Mouse (Mus musculus) spleen, postnatal 4 days (tissue): ENCODE measurements around the gene Nppc.

Experiments
- DNase-seq, 2 experiments: peaks; one replicate each; pipeline ENCODE4 v3.0.0; 2022; ENCODE audit warnings: low spot score in 2 of 2

Nppc gene

GRCm38 (mm10) chr1:86652675-86653074 is 17.7 kb downstream of the Nppc start:
- DNase-seq: no peak

GRCm38 (mm10) chr1:86650272-86650671 is 20.1 kb downstream of the Nppc start:
- DNase-seq: peak; percentile 61 to 88

DNA sequence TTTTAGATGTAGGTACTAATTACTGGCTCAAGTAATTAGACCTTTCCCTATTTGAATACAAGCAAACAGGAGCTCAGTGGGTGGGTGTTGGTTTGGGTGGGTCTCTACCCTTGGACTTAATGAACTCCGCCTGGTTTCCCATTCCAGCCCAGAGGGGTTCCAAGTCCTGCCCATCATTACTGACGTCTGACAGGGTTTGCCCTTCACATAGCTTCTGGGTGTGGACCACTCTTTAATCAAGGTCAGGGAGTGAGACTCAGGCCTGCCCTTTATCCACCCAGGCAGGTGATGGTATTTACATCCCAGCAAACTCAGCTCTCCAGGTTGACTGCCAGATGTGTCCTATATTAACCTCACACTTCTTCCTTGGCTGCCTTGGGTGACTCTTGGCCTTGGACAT is 22.9 kb downstream of the Nppc start:
- DNase-seq: no peak

DNA sequence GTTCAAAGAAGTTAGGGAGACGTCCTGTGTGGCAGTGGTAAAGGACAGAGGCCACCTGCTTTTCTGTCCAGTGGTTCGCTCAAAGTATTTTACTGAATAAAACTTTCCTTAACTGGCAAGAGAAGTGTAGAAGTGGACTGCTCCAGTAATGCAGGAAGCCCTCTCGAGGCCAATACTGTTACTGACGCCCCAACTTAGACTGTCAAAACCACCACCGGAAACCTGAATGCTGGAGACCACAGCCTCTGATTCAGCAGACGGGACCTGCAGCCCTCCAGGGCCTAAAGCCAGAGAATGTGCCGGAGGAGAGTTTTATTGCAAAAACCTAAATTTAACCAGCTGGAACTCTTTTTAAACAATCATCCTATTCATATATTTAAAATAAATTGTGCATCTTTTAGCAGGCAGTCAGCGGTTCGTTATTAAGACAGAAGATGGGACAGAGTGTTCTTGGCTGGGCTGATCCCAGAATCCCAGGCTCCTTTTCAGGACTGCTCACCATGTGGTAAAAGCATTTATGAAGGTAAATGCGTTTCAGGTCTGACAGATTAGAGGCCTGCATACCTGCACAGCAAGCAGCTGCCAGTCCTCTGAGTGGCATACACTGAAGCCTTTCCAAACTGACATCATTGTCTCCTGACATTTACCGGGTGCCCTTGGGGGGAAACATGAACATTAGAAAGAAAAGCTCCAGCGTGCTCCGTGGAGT is 27.1 kb downstream of the Nppc start:
- DNase-seq: no peak

- DNase-seq: no peak
Measured at GRCm38 (mm10) chr1:86634751-86635359, 35.5 kb downstream of the Nppc start.

- no peak for DNase-seq
Measured at GRCm38 (mm10) chr1:86633840-86634750, 36.3 kb downstream of the Nppc start.

DNA sequence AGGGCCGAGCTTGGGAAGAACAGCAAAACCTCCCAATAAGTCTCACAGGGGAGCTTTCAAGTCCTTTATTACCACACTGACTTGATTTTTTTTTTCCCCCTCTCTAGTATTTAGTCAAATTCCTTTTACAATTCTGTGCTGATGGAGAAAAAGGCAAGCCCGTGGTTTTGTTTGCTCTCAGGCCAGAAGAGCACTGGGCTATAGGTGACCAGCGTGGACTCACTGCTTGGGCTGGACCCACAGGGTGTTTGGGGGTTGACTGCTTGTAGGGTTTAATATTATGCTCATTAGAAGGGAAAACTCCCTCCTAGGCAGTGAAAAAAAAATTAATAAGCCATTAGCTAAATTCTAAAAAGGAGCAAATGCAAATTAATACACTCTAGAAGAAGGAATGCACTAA is 36.9 kb downstream of the Nppc start:
- DNase-seq: no peak

DNA sequence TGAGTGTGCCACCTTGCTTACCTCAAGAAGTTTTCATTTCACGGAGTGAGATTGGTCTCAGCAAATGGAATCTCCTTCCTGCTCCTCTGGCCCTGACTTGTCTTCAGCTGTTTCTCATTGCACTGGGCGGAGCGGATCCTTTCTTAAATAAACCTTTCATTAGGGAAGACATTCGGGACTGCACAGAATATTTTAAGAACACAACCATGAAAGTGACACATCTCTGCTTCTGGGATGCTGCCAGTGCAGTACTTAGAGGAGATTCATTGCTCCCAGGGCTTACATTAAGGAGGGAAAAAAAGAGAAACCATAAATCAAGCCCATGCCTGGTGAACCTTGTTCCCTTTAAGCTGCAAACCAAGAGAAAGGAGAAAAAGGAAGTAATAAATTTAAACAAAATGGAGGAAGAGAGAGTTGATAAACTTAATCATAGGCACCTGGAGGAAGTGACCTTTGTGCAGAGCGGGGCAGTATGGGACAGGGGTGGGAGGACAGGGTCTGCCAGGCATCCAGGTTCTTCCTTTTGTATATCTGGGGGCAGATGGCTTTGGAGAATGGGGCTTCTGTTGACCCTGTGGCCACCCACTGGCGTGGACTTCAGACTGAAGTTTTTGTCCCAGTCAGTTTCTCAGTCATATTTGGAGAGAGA is 37.5 kb downstream of the Nppc start:
- no peak for DNase-seq

GRCm38 (mm10) chr1:86630527-86630926 is 39.8 kb downstream of the Nppc start:
- DNase-seq: no peak

GRCm38 (mm10) chr1:86629936-86630335 is 40.4 kb downstream of the Nppc start:
- DNase-seq: no peak

DNA sequence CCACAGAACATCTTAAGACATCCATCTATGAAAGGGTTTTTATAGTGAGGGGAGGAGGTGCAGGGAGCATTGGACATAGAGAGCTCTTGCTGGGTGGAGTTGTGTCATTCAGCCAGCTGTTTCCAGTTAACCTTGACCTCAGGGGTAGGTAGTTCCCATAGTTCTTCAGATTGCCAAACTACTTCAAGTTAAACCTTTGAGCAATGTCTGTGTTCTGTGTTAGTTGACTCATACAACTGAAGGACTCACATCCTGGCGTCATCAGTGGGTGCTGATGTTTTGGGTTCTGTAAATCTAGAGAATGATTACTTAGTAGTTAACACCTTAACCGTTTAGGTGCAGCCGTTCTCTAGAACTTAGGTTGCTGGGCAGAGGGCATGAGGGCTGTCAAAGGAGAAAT is 42.1 kb downstream of the Nppc start:
- DNase-seq: no peak

DNA sequence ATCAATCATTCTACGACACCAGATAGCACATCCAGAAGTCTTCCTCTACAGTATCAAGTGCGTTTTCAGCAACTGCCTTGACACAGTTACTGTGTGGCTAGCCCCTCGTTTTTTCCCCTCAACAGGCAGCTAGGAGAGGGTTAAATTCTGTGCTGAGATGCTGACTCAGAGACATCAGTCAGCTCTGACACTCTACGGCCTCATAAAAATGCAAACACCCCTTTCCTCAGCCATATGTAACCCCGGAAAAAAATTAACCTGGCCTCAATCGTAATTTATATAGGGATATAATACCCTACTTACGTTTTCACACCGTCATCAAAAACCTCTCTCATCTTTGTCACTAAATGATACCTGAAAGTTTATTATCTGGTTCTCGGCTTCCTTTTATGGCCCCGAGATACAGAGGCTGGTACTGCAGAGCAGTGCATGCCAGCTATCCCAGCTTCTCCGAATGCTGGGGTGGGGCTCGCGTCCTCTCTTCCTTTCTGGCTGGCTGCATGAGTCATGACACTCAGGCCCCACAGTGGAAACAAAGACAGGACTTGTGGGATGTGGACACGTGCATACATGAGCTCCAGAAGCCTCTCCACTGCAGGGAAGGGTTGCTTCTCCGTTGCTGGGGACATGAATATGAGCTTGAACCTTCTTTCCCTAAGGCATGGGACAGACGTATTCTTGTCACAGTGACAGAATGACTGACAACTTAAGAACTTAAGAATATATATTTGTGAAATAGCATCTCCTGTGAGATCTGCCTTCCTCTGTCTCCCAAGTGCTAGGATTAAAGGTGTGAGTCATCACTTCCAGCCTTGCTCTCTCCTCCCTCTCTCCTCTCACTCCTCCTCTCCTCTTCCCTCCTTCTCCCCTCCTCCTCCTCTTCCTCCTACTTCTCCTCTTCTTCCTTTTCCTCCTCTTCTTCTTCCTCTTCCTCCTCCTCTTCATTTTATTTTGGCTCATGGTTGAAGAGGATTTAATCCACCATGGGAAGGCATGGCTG is 47.1 kb downstream of the Nppc start:
- DNase-seq: no peak

- DNase-seq: no peak
Measured at GRCm38 (mm10) chr1:86622296-86622695, 48.1 kb downstream of the Nppc start.

DNA sequence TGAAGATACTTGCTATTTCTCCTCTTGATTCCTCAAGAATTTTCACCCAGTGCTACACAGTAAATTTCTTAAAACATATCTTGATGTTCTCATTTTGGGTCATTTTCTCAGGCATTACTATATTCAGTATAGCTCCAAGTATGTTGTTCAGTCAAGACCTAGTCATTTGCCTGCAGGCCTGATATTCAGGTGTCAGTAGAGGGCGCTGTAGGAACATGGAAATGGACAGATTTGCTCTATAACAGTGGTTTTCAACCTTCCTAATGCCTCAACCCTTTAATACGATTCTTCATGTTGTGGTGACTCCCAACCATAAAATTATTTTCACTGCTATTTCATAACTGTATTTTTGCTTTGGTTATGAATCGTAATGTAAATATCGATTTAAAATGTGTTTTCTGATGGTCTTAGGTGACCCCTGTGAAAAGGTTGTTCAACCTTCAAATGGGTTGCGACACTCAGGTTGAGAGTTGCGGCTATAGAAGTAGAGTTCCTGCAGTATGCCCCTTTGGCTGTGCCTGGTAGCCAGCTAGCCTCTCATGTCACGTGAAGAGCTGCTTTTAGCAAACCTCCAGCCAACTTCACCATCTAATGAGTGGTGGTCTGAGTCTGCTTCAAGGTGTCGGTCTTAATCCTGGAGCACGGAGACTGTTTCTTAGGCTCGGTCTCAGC is 51.8 kb downstream of the Nppc start:
- DNase-seq: peak; percentile 48 to 70
